Mouse (Mus musculus) neural tube, embryonic 15.5 days (tissue): ENCODE results near the gene Zfp148. TPM values are rescaled to one million over a fixed set of nuclear protein-coding genes. Genes with fewer than 3 reads are reported as not detected.

Source experiments
- ATAC-seq: fragments of 200-750 bp; cut with Nextera tagmentation; 2 replicates; pipeline ENCODE4 v1.8.0; 2017; ENCODE audit warnings: mild to moderate bottlenecking, moderate TSS enrichment, moderate library complexity; ENCODE audit not compliant: low FRiP score
- H3K27ac ChIP-seq: fragments of 300-500 bp; sonication (generic); replicated peaks from 2 replicates; pipeline ENCODE4 v1.5.1; 2015; ENCODE audit warnings: mild to moderate bottlenecking, inconsistent platforms
- H3K27me3 ChIP-seq: fragments of 300-500 bp; sonication (generic); replicated peaks from 2 replicates; pipeline ENCODE4 v1.6.1; 2015; ENCODE audit warnings: inconsistent platforms
- H3K36me3 ChIP-seq: fragments of 300-500 bp; sonication (generic); 2 replicates; pipeline ENCODE4 v1.6.1; 2015; ENCODE audit warnings: inconsistent platforms
- H3K4me1 ChIP-seq: fragments of 300-500 bp; sonication (generic); 2 replicates; pipeline ENCODE4 v1.6.1; 2015; ENCODE audit warnings: inconsistent platforms
- H3K4me2 ChIP-seq: fragments of 300-500 bp; sonication (generic); 2 replicates; pipeline ENCODE4 v1.6.1; 2015; ENCODE audit warnings: inconsistent platforms, mild to moderate bottlenecking, moderate library complexity
- H3K4me3 ChIP-seq: fragments of 300-500 bp; sonication (generic); replicated peaks from 2 replicates; pipeline ENCODE4 v1.5.1; 2015; ENCODE audit warnings: mild to moderate bottlenecking, inconsistent platforms
- H3K9ac ChIP-seq: fragments of 300-500 bp; sonication (generic); replicated peaks from 2 replicates; pipeline ENCODE4 v1.6.1; 2015; ENCODE audit warnings: mild to moderate bottlenecking, inconsistent platforms
- H3K9me3 ChIP-seq: fragments of 300-500 bp; sonication (generic); replicated peaks from 2 replicates; pipeline ENCODE4 v1.6.1; 2016; ENCODE audit warnings: inconsistent platforms
- WGBS: fragments of 180-500 bp; shearing (Covaris S2); methylation state at CpG from one replicate; pipeline ENCODE4 v1.1.7; 2015; ENCODE audit warnings: mixed read lengths; 5-methylcytosine and 5-hydroxymethylcytosine counted together
- polyA plus RNA-seq: library from polyadenylated mRNA; unstranded; fragments of >200 nt; fragmentation: Nextera tagmentation; extraction: Ambion mirVana; gene quantifications from 2 replicates; pipeline ENCODE4 v1.2.1, GENCODE M21; 2015

The Zfp148 gene
- polyA plus RNA-seq, 1 experiment from 2014 or later, result 43.3 TPM

DNA sequence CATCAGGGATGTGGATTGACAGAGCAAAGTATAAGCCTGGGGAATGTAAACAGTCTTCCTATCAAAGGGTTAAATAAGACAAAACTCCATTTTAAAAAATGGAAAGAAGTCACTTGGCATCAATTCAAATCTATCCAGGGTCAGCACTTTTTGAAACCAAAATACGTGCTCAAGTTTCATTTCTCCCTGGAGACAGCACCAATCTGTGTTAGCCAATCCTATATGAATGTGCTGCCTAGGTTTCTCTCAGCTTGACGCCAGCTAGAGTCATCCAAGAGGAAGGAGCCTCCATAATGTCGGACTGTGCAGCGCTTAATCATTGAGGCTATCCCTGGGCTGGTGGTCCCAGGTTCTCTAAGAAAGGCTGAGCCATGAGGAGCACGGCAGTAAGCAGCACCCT lies 33.5 kb upstream of the Zfp148 start:
- Histone ChIP-seq H3K9ac (no peak overlapping the region), H3K4me2 (no peak overlapping the region), H3K9me3 (no peaks in the 10 kb centered on the region), H3K27me3 (no peaks in the 10 kb centered on the region), H3K27ac (no peak overlapping the region), H3K4me3 (no peak overlapping the region), H3K4me1 (peaks cover 16% of the 10 kb centered on the region), H3K36me3 (no peaks in the 10 kb centered on the region)
- ATAC-seq, result no peak
- WGBS, result 64% methylated on average over 5 of the region's 5 CpGs

- no peak overlapping the region for H3K27ac ChIP-seq
- 81% methylated on average over 6 of the region's 6 CpGs for WGBS
- H3K4me3 ChIP-seq, result no peak overlapping the region
- H3K4me2 ChIP-seq, result no peak overlapping the region
- H3K27me3 ChIP-seq, result no peaks in the 10 kb centered on the region
- no peaks in the 10 kb centered on the region for H3K9me3 ChIP-seq
- ATAC-seq, result no peak
- H3K4me1 ChIP-seq, result no peaks in the 10 kb centered on the region
- no peaks in the 10 kb centered on the region for H3K36me3 ChIP-seq
- no peak overlapping the region for H3K9ac ChIP-seq
Observed at GRCm38 (mm10) chr16:33357805-33358204, 22.8 kb upstream of the Zfp148 start.

DNA sequence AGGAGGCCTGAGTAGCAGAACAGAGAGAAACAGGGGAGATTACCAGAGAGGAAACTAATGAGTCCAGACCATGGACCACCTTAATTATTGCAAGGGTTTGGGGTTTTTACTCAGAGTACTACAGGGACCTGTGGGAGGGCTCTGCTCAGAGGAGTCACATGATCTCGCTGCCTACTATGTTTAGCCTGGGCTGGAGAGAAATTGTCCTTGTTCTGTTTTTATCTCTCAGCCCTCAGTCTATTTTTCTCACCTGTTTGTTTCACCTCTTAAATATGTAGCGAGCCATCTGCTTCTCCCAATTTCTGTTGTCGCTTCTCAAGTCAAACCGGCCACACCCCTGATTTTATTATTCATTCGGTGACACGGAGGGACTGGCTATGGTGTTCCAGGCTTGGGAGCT lies 14.9 kb upstream of the Zfp148 start:
- no peaks in the 10 kb centered on the region for H3K9me3 ChIP-seq
- no peak overlapping the region for H3K27ac ChIP-seq
- H3K27me3 ChIP-seq, result no peaks in the 10 kb centered on the region
- no peak for ATAC-seq
- H3K4me1 ChIP-seq, result no peaks in the 10 kb centered on the region
- no peak overlapping the region for H3K4me3 ChIP-seq
- H3K4me2 ChIP-seq, result no peak overlapping the region
- H3K36me3 ChIP-seq, result no peaks in the 10 kb centered on the region
- H3K9ac ChIP-seq, result no peak overlapping the region
- WGBS, result 90% methylated on average over 6 of the region's 6 CpGs

DNA sequence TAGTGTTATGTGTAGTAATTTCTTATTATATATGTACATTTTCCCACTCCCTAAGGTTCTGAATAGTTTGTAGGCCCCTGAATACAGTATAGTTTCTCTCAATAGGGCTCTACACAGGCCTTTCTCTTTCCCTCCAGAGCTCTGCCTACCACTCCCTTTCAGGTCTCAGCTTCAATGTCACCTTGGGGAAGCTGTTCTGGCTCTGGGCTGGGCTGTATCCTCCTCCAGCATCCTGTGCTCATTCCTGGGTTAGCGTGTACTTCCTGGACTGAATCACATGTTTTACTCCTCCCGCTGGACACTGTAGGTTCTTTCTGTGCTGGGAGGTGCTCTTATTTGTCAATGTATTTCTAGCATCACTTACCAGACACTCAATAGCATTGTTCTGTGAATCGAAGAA lies 12.0 kb upstream of the Zfp148 start:
- Histone ChIP-seq H3K9ac (no peak overlapping the region), H3K4me1 (no peaks in the 10 kb centered on the region), H3K4me2 (no peak overlapping the region), H3K27ac (no peak overlapping the region), H3K4me3 (no peak overlapping the region), H3K27me3 (no peaks in the 10 kb centered on the region), H3K9me3 (no peaks in the 10 kb centered on the region), H3K36me3 (no peaks in the 10 kb centered on the region)
- 63% methylated on average over 3 of the region's 3 CpGs for WGBS
- ATAC-seq, result no peak

DNA sequence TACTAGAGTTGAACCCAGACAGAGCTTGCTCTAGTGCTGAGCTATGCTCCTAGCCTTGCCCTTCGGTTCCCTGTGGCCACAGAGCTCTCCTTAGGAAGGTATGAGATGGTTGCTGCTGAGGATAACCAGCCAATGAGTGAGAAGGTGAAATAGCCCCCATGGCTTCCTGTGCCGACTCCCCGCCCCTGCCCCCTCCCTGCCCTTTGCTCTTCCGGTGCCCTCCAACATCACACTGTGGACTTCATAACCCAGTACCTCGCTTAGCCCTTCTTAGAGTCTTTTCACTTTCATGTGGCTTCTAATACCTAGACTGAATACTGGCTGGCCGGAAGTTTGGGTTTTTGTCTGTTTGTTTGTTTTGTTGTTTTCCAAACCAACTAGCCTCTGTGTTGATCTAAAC lies 9.8 kb upstream of the Zfp148 start:
- Histone ChIP-seq H3K36me3 (no peaks in the 10 kb centered on the region), H3K9me3 (no peaks in the 10 kb centered on the region), H3K27ac (no peak overlapping the region), H3K4me1 (no peaks in the 10 kb centered on the region), H3K4me3 (no peak overlapping the region), H3K27me3 (no peaks in the 10 kb centered on the region), H3K4me2 (no peak overlapping the region), H3K9ac (no peak overlapping the region)
- 62% methylated on average over 6 of the region's 6 CpGs for WGBS
- no peak for ATAC-seq

GRCm38 (mm10) chr16:33372611-33373010 lies 8.0 kb upstream of the Zfp148 start:
- H3K4me1 ChIP-seq, result no peaks in the 10 kb centered on the region
- H3K9me3 ChIP-seq, result no peaks in the 10 kb centered on the region
- no peaks in the 10 kb centered on the region for H3K36me3 ChIP-seq
- no peak for ATAC-seq
- H3K9ac ChIP-seq, result no peak overlapping the region
- H3K4me2 ChIP-seq, result no peak overlapping the region
- no peak overlapping the region for H3K27ac ChIP-seq
- no peak overlapping the region for H3K4me3 ChIP-seq
- 74% methylated on average over 5 of the region's 5 CpGs for WGBS
- no peaks in the 10 kb centered on the region for H3K27me3 ChIP-seq

DNA sequence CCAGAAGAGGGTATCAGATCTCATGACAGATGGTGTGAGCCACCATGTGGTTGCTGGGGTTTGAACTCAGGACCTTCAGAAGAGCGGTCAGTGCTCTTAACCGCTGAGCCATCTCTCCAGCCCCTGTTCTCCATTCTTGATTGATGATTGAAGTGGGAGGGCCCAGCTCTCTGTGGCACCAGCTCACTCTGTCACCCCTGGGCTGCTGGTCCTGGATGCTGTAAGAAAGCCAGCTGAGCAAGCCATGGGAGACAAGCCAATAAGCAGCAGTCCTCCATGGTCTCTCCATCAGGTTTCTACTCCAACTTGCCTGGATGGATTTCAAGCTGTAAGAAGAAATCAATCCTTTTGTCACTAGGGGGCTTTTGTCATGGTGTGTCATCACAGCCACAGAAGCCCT lies 7.3 kb upstream of the Zfp148 start:
- H3K9me3 ChIP-seq, result no peaks in the 10 kb centered on the region
- no peaks in the 10 kb centered on the region for H3K36me3 ChIP-seq
- no peak overlapping the region for H3K4me2 ChIP-seq
- no peak overlapping the region for H3K4me3 ChIP-seq
- no peaks in the 10 kb centered on the region for H3K4me1 ChIP-seq
- H3K27me3 ChIP-seq, result no peaks in the 10 kb centered on the region
- no peak for ATAC-seq
- 100% methylated on average over 2 of the region's 2 CpGs for WGBS
- H3K9ac ChIP-seq, result no peak overlapping the region
- H3K27ac ChIP-seq, result no peak overlapping the region

DNA sequence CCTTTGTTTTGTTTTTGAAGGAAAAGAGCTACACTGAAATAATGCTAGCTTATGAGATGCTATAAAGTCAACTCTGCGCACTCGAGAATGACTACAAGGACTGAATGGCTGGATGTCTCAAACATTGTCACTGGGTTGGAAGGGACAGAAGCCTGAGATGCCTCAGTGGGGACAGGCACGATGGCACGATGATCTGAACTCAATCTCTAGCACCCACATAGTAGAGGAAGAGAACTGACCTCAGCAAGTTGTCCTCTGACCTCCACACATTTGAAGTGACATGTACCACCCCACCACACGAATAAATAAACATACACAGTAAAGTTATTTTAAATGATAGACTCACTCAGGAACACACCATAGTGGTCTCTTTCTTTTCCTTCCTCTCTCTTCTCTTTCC lies 4.4 kb upstream of the Zfp148 start:
- ATAC-seq, result no peak
- Histone ChIP-seq H3K9ac (no peak overlapping the region), H3K27me3 (no peaks in the 10 kb centered on the region), H3K27ac (no peak overlapping the region), H3K9me3 (no peaks in the 10 kb centered on the region), H3K4me3 (no peak overlapping the region), H3K4me1 (peaks cover 8% of the 10 kb centered on the region), H3K36me3 (no peaks in the 10 kb centered on the region), H3K4me2 (no peak overlapping the region)
- 78% methylated on average over 5 of the region's 5 CpGs for WGBS

GRCm38 (mm10) chr16:33379219-33379943 lies 1.3 kb upstream of the Zfp148 start:
- WGBS, result 26% methylated on average over 6 of the region's 6 CpGs
- Histone ChIP-seq H3K4me1 (peaks cover 28% of the 10 kb centered on the region), H3K4me3 (peak overlapping the region; percentile 88), H3K27ac (peak overlapping the region; percentile 97), H3K9me3 (no peaks in the 10 kb centered on the region), H3K4me2 (peak overlapping the region; percentile 83), H3K9ac (peak overlapping the region; percentile 79), H3K27me3 (no peaks in the 10 kb centered on the region), H3K36me3 (no peaks in the 10 kb centered on the region)
- no peak for ATAC-seq

DNA sequence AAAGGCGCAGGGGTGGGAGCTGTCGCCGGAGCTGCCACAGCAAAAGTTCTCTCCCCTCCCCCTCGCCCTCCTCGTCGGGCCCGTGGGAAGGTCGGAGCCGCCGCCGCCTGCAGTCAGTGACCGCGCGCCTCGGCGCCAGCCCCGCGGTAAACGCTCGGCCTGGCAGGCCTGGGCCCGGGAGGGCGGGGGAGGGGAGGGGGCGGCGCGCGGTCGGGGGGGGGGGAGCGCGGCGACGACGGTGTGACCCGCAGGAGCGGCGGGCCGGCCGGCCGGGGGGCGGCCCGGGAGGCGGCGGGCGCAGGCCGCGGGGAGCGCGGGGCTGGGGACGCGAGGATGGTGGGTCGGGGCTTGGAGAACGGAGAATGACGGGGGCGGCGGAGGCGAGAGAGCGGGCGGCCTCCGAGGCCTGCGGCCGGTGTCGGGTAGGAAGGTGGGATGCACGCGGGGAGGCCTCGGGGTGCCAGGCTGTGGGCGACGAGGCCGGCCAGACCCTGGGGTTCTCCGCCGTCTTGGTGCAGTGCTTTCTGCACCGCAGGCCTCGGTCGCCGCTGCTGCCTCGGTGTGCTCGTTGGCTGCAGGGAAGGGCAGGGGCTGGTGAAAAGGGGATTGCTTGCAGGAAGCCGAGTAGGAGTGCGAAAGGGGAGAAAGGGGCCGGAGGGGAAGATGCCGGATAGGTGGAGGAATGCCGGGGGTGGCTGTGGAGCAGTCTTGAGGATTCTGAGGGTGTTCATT lies 412 bp downstream of the Zfp148 start:
- Histone ChIP-seq H3K27ac (peak overlapping the region; percentile 97), H3K9ac (peak overlapping the region; percentile 79), H3K4me1 (peaks cover 28% of the 10 kb centered on the region), H3K27me3 (no peaks in the 10 kb centered on the region), H3K36me3 (no peaks in the 10 kb centered on the region), H3K4me2 (peak overlapping the region; percentile 83), H3K9me3 (no peaks in the 10 kb centered on the region), H3K4me3 (peak overlapping the region; percentile 88)
- ATAC-seq, result peak; percentile 83
- whole genome bisulfite sequencing, result under 1% methylated on average over 35 of the region's 80 CpGs

- no peak for ATAC-seq
- Histone ChIP-seq H3K9ac (peak overlapping the region; percentile 79), H3K9me3 (no peaks in the 10 kb centered on the region), H3K4me3 (peak overlapping the region; percentile 88), H3K27ac (peak overlapping the region; percentile 97), H3K4me1 (peaks cover 28% of the 10 kb centered on the region), H3K27me3 (no peaks in the 10 kb centered on the region), H3K36me3 (no peaks in the 10 kb centered on the region), H3K4me2 (peak overlapping the region; percentile 83)
- WGBS, result 2% methylated on average over 18 of the region's 18 CpGs
Observed at GRCm38 (mm10) chr16:33381614-33382245, 1.1 kb downstream of the Zfp148 start.

DNA sequence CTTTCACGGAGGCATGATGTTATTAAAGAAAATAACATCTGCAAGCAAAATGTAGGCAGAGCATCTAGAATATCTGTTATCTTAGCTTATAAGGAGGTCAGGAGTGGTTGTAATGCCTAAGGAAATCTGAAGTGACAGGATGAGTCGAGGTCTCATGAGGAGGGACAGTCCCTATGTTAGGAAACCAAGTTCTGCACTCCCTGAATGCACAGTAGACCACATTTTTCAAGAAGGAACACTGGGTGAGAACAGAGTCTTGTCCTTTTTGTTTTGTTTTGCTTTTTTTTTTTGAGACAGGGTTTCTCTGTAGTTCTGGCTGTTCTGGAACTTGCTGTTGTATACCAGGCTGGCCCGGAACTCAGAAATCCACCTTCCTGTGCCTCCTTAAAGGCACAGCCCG lies 1.7 kb downstream of the Zfp148 start:
- no peak for ATAC-seq
- Histone ChIP-seq H3K9ac (peak overlapping the region; percentile 79), H3K9me3 (no peaks in the 10 kb centered on the region), H3K27ac (peak overlapping the region; percentile 97), H3K4me1 (peaks cover 28% of the 10 kb centered on the region), H3K36me3 (no peaks in the 10 kb centered on the region), H3K4me3 (peak overlapping the region; percentile 88), H3K27me3 (no peaks in the 10 kb centered on the region), H3K4me2 (peak overlapping the region; percentile 83)
- WGBS, result 45% methylated on average over 4 of the region's 4 CpGs
